8 mouse cellular contexts compared by ENCODE assay signal in genomic region chr12:54200172-54200571, GRCm38 (mm10). TPM values are rescaled to one million over a fixed set of nuclear protein-coding genes. Genes with fewer than 3 reads are reported as not detected.
A peak's percentile ranks its signal among the peaks of the same experiment; 100 is the strongest.
DNase-seq lines count a peak whose midpoint lies in the region.

No protein-coding gene starts in this region.

- peak; percentile 47 for DNase-seq in adrenal gland, postnatal 14 days
- DNase-seq in adrenal gland, adult 18-20 months (ENCODE audit: low spot score in 2 of 2) = no peak
- peak; percentile 35 for DNase-seq in left cerebral cortex, postnatal 4 days
- DNase-seq in left cerebral cortex, adult 11 months (ENCODE audit: low spot score) = no peak
- peak; percentile 27 for DNase-seq in brain, adult 2 months (ENCODE audit: low read depth, low spot score)
- DNase-seq in kidney, postnatal 36 days = peak; percentile 42 to 68
- peak; percentile 49 for DNase-seq in testis, postnatal 10 days (ENCODE audit: low spot score)
- no peak for DNase-seq in urinary bladder, postnatal 14 days (ENCODE audit: low spot score)

- intact Hi-C loops in left cerebral cortex, postnatal 4 days (cut with DNase I) = loop anchor here (10.0 kb wide), 2 partner anchors 155 to 295 kb away; no protein-coding TSS in a partner anchor

RNA-seq across cellular contexts. Expression of gene Egln3, which starts 3.5 kb away (rescaled TPM):
- total RNA-seq in adrenal gland, postnatal 14 days (2021) = 3.0 and 6.6 TPM in 2 replicates
- 10 to 100 TPM in 1 of 2 experiments, 1 to 10 TPM in 1; 7.8 to 11.4 TPM for total RNA-seq in adrenal gland, adult 18-20 months (2021)
- 10 to 100 TPM; 18.3 to 19.0 TPM for total RNA-seq in left cerebral cortex, postnatal 4 days (2021)

Comparison
In these comparisons a context has a peak if more than half of its experiments do, and no peak if none do; other contexts are left out.
1. DNase-seq: peak in adrenal gland, postnatal 14 days (single experiment), left cerebral cortex, postnatal 4 days (single experiment), brain, adult 2 months (single experiment), kidney, postnatal 36 days (2 of 2) and testis, postnatal 10 days (single experiment); none in adrenal gland, adult 18-20 months (0 of 2), left cerebral cortex, adult 11 months (single experiment) and urinary bladder, postnatal 14 days (single experiment).